Mouse (Mus musculus) megakaryocyte progenitor cell, adult 5-6 weeks (primary cell): ENCODE data around the gene Psme1. TPM values are rescaled to one million over a fixed set of nuclear protein-coding genes. Genes with fewer than 3 reads are reported as not detected.

Experiments used
- ATAC-seq: replicated peaks from 2 replicates; pipeline ENCODE4 v1.8.0; 2016; ENCODE audit warnings: mild to moderate bottlenecking, moderate TSS enrichment, inconsistent platforms; ENCODE audit not compliant: poor library complexity
- total RNA-seq, 2 experiments: library from RNA; stranded (forward) in 1 of 2; stranded (reverse) in 1 of 2; fragments of 157-497, 149-512 nt in 1 of 2; fragments of 200-1000 nt in 1 of 2; gene quantifications; 2 replicates each; pipeline versions ENCODE4 v1.2.3 to v1.2.4; 2015 to 2017

Psme1 gene
- total RNA-seq (2015), result 899 and 931 TPM in 2 replicates
- total RNA-seq (2017), result 334 and 421 TPM in 2 replicates

GRCm38 (mm10) chr14:55577871-55578667 is at the start of gene Psme1:
Gene Psme1, plus strand, starts transcription at chr14:55578123.
- peak; percentile 87 for ATAC-seq

- ATAC-seq, result peak; percentile 35
These were observed 41.7 kb upstream of the Psme1 start for GRCm38 (mm10) chr14:55536116-55536745.

DNA sequence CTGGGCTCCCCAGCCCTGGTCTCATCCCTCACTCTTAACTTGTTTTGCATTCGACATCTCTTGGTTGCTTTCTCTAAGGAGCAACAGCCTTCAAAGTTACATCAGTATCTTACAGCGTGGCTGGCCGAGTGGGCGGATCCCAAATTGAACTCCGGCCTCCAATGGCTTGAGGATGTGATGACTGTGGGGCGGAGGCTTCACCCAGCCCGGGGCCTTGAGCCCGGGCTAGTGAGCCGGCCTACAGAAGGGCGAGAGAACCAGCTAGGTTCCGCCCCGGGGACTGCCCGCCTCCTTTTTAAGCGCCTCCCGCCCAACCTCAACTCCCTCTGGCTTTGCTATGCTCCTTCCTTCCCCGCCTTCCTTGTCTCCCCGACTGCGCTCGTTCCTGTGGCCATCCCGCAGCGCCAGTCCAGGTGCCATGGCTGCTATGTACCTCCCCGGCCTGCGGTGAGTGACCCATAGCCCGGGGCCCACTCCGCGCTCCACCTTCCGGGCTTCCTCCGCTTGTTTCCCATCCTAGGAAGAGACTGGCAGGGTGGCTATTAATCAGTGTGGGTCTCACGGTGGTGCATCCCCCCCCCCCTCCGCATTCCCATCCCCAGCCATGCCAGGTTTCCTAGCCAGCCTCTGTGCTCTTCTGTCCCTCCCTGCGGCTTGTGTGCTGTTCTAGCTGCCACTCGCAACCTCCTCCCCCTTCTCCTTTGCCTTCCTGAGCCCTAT is 37.7 kb upstream of the Psme1 start, which contains the start of gene Pck2:
Gene Pck2, plus strand, starts transcription at position 200 of the 720 bp plus-strand sequence.
- ATAC-seq, result peak; percentile 86

GRCm38 (mm10) chr14:55540787-55541321 is 37.1 kb upstream of the Psme1 start:
- peak; percentile 29 for ATAC-seq

DNA sequence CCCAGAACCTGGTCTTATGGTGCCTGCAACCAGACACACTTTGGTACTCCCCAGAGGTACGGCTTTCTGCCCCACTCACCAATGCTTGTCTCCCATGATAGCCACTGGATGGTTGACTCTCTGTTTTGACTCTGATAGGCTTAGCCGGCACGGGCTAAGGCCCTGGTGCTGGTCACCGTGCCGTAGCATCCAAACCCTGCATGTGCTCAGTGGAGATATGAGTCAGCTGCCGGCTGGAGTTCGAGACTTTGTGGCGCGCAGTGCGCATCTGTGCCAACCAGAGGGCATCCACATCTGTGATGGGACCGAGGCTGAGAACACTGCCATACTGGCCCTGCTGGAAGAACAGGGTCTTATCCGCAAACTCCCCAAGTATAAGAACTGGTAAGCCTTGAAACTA is 35.7 kb upstream of the Psme1 start:
- peak; percentile 49 for ATAC-seq

- no peak for ATAC-seq
These were observed 33.6 kb upstream of the Psme1 start for GRCm38 (mm10) chr14:55544334-55544733.

DNA sequence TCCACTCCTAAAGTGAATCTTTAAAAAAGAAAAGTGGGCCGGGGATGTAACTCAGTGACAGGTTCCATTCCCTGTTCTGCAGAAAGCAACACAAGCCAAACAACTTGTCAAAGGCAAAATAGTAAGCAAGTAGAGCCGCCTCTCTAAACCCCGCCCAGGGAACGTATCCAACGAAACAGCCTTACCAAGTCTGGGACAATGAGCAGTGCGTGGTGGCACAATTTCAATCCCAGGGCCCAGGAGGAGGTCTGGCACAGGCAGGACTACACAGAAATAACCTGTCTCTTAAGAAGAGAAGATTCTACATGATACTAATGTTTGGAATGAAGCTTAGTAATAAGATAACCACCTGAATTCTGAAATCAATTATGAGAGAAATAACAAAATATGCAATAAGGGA is 27.7 kb upstream of the Psme1 start:
- ATAC-seq, result no peak

DNA sequence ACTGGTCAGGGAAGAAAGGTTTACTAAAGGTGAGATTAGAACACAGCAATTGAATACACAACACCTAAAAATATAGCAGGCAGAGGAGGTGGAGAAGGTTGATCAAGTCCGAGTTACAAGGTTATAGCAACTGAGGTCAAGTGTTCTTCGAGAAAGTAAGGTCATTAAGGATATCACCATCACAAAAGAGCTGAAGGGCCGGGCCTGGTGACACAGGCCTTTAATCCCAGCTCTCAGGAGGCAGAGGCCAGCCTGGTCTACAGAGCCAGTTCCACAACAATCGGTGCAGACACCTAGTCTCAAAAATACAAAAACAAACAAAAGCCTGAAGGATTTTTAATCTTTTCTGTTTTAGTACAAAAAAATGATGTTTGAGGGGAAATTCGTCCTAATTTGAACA is 26.6 kb upstream of the Psme1 start:
- no peak for ATAC-seq

DNA sequence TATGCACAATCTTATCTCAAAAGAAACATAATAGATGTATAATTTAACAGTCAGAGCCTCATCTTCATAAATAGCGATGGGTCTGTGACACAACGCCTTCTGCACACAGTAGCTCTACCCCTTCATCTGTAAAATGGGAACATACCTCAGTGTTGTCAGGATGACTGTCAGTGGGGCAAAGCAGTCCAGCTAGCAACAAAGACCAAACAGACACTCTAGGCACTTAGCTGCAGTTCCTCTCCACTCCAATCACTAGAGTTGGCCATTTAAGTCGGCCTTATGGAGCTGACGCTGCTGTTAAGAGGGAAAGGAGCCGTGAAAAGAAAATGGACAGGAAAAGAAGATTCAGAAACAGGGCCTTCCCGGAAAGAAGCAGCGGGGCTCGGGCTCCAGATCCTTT is 26.1 kb upstream of the Psme1 start:
- ATAC-seq, result no peak

- no peak for ATAC-seq
These were observed 23.3 kb upstream of the Psme1 start for GRCm38 (mm10) chr14:55554635-55555034.

DNA sequence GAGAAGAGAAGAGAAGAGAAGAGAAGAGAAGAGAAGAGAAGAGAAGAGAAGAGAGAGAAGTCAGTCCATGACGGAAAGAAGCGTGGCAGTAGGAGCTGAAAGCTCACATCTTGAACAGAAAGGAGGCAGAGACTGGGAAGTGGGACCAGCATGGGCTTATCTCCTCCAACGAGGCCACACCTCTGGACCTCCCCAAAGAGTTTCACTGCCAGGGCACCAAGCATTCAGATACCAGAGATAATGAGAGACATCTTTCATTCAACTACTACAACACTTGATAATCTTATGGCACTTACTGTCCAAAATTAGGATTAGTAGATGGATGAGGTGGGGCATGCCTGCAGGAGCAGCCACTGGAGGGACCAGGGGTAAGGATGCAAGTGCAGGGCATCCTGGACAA is 22.1 kb upstream of the Psme1 start:
- ATAC-seq, result no peak

DNA sequence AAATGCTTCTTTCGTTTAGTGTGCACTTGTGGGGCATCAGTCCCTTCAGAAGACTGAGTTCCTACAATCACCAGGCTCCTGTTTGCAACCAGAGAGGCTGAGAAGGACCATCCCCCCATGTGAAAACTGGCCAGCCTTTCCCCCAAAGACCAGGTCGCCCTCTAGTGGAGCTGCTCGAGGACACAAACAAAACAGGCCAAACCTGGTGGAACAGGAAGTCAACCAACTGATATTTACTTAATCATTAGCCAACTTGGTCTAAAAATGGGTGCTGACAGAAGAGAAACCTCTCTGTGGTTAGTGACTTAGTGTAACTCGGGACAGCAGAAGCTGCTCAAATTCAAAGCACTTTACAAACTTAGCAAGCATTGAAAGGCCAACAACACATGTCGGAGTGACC is 20.9 kb upstream of the Psme1 start:
- peak; percentile 39 for ATAC-seq

DNA sequence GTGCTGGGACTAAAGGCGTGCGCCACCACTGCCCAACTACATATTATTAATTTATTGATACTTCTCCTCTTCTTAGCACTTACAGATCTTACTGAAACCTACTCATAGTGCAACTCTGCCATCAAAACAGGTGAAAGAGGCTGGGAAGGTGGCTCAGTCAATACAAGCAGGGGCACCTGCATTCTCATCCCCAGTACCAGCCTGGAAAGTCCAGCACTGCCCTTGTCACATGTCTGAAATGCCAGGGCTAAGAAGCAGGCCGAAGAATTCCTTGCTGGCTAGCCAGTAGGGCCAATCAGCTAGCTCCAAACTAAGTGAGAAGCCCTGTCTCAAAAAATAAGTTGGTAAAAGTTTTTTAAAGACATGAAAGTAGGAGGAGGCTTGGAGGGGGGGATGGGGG is 20.3 kb upstream of the Psme1 start:
- ATAC-seq, result no peak

DNA sequence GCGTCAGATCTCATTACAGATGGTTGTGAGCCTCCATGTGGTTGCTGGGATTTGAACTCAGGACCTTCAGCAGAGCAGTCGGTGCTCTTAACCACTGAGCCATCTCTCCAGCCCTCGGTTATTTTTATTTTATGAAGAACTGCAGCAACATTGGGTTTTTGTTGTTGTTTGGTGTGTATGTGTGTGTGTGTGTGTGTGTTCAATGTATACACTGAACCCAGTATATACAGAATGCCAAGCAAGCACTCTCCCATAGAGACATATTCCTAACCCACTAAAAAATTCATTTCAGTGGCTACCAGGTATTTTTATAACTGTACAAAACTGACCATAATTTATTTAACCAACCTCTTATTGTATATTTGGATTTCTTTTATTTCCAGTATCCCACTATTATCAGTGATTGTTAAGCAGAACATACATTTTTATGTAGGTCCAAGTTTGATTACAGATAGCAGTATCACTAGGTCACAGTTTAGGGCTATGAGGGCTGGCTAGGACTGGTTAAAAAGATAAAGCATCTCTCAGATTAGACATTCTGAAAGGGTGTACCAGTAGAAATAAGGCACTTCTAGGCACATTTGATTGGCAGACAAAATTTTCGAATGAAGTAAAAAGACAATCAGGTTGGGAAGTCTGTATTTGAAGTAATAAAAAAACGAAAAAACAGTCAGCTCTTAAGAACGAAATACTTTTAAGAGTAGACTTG is 19.0 kb upstream of the Psme1 start:
- no peak for ATAC-seq

GRCm38 (mm10) chr14:55559799-55560201 is 18.1 kb upstream of the Psme1 start, which contains the start of gene Dcaf11:
Gene Dcaf11, plus strand, starts transcription at chr14:55560006.
- peak; percentile 46 for ATAC-seq

GRCm38 (mm10) chr14:55560202-55561073 is 17.5 kb upstream of the Psme1 start, which contains the start of gene A730061H03Rik:
Gene A730061H03Rik, minus strand, starts transcription at chr14:55560406.
- ATAC-seq, result peak; percentile 74

DNA sequence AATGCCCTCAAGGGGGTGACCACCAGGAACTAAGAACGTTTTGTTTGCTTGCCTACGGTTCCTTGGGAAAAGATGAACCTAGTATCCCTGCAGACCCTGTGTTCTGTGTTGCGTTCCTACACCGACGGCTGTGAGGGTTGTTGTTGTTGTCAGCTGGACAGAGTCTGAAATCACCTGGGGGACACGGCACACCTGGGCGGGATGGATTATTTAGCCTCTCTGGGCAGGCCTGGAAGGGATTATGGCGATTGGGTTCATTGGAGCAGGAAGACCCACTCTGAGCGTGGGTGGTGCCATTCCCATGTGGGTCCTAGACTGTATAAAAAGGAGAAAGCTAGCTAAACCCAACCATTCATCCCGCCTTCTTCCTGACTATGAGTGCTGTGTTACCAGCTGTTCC is 16.1 kb upstream of the Psme1 start:
- ATAC-seq, result no peak

GRCm38 (mm10) chr14:55563249-55563648 is 14.7 kb upstream of the Psme1 start:
- ATAC-seq, result no peak

- no peak for ATAC-seq
These were observed 12.2 kb upstream of the Psme1 start for GRCm38 (mm10) chr14:55565748-55566147.

GRCm38 (mm10) chr14:55567496-55567895 is 10.4 kb upstream of the Psme1 start:
- no peak for ATAC-seq
